Mouse (Mus musculus): ENCODE results near the gene 1700028J19Rik. TPM values are rescaled to one million over a fixed set of nuclear protein-coding genes. Genes with fewer than 3 reads are reported as not detected.

Gene 1700028J19Rik
- total RNA-seq (2021) = under 1 TPM; 0.23 to 0.30 TPM
- long read RNA-seq, experiment 1 = 0 reads
- long read RNA-seq, experiment 2 = 0 reads

DNA sequence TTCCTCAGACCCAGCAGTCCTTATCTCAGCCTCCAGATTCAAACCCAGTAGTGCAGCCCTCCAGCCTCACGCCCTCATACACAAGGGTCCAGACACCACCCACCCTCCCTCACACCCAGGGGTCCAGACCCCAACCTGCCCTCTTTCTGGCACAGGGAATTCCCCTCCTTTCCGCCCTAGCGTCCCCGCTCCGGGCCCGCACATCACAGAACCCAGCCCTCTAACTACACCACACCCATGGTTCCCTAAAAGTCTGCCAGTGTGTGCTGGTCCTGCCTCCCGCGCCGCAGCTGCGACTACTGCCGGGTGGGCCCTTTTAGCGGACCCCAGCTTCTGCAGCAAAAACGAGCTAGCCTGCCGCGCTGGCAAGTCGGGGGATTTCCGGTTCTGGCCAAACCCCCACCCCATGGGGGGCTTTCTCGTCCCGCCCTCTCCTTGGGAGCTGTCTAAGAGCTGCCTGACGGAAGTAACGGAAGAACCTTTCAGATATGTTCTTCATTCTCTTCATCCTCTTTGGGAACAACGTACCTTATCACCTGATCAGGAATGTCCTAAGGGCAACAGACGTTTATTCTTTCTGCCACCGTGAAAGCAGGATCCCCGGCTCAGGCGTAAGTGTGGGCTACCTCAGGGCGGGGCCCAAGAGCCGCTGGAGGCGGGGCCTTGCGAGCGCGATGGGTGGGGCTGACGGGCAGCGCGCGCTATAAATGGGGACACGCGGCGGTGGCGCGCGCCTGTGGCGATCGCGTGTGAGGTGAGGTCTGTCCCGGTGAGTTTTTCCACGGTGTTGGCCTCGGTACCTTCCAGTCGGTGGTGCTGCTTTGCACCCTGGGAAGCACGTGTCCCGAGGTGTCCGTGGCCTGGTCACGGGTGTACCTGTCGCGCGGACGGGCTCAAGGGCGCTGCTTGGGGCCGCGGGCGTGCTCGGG, at the start of gene 1700028J19Rik, which contains the start of gene 2410002F23Rik:
Gene 1700028J19Rik, minus strand, starts transcription at position 641 of the 929 bp plus-strand sequence.
Gene 2410002F23Rik, plus strand, starts transcription at position 668 of the 929 bp plus-strand sequence.
- peak; percentile 86 to 90 for DNase-seq
- intact Hi-C loops (cut with DNase I) = no loop called here

DNA sequence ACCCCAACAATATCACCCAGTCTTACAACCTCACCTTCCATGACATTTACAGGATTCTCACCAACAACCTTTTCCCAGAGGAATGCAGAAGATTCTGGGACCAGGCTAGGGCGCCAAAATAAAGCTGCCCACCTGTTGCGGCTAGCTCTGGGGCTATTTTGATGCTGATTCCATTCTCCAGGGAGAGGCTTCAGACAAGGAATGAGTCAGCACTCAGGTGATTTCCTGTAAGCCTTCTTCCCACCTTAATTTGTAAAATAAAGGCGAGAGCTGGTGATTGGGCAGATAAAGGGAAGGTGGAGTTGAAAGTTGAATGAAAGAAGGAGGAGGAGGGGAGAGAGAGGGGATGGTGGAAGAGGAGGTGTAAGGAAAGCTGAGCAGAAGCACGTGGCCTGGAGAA, 44.9 kb upstream of the 1700028J19Rik start:
- no peak for DNase-seq
- intact Hi-C loops (cut with DNase I) = no loop called here

DNA sequence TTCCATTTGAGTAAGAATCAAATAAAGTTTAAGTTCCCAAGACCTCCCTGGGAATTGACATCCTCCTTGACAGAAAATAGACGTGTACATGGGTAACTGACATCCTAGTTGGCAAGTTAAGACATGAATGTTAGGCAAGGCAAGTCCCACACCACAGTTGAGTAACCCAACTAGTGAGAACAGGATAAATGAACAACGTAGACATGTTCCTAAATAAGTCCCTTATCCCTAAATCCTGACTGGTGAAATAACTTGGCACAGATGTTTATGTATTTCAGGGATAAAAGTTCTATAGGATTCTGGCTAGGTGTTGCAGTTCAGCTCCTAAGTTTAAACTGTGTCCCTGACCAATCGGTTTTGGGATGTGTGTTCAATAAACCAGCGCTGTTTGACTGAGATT, 44.5 kb upstream of the 1700028J19Rik start:
- intact Hi-C loops (cut with DNase I) = no loop called here
- DNase-seq = no peak

DNA sequence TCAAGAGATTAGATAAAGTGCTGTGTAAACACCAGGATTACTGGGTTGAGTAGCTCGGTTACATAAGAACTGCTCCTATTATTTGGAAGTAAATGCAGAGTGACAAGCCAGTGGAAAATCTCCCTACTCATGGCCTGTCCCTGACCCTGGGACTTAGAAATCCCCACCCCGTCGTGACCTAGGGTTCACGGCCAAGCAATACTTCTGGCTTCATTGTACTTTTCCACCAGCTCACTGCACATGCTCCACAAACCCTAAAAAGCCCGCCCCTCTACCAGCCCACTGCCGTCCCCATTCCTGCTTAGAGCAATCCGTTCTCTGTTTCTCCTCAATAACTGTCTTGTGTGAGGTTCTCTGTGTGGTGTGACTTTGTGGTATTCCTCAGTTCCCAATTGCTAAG, 41.3 kb upstream of the 1700028J19Rik start:
- DNase-seq = no peak
- intact Hi-C loops (cut with DNase I) = no loop called here

DNA sequence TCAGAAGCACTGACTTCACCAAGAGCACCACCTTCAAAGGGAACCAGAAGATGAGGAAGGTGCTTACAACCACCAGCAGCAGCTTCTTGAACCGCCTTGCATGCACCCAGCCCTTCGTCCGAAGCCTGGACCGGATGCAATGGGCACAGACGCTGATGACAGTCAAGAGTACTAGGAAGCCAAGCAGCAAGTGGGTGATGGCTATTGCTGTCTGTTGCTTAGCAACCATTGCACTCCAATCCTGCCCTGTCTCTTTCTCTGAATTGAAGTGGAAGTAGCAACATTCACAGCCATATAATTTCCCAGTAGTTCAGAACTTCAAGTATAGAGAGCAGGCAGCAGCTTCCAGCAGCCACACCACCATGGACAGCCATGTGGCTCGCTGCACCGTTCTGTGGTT, 35.1 kb upstream of the 1700028J19Rik start:
- DNase-seq = no peak
- intact Hi-C loops (cut with DNase I) = no loop called here

DNA sequence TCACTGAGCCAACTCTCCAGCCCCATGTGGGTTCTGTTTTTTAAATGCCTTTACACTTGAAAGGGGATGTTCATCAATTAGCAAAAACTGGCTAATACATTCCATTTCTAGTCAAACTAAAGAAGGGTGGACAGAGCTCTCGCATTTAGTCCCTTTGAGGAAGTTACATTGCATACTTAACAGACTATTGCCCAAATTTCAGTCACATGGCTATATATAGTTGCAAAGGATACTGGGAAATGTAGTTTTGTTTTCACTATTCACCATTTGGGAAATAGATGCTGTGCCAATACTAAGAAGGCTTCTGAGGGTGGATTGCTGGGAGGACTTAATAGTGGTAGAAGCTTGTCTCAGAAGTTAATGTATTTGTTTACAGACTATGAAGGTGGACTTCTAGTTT, 34.5 kb upstream of the 1700028J19Rik start:
- no peak for DNase-seq
- intact Hi-C loops (cut with DNase I) = no loop called here

DNA sequence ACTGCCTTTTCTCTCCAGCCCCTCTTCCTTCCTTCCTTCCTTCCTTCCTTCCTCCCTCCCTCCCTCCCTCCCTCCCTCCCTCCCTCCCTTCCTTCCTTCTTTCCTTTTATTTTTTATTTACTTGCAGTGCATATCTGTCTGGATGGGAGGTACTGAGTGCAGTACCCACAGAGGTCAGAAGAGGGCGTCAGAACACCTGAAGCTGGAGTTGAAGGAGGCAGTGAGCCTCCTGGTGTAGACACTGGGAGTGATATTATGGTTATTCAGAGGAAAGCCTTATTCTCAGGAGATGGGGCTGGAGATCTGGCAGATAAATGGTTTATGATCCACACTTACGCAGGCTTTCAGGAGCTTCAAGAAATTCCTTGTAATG, 30.7 kb upstream of the 1700028J19Rik start:
- DNase-seq = no peak
- intact Hi-C loops (cut with DNase I) = no loop called here

DNA sequence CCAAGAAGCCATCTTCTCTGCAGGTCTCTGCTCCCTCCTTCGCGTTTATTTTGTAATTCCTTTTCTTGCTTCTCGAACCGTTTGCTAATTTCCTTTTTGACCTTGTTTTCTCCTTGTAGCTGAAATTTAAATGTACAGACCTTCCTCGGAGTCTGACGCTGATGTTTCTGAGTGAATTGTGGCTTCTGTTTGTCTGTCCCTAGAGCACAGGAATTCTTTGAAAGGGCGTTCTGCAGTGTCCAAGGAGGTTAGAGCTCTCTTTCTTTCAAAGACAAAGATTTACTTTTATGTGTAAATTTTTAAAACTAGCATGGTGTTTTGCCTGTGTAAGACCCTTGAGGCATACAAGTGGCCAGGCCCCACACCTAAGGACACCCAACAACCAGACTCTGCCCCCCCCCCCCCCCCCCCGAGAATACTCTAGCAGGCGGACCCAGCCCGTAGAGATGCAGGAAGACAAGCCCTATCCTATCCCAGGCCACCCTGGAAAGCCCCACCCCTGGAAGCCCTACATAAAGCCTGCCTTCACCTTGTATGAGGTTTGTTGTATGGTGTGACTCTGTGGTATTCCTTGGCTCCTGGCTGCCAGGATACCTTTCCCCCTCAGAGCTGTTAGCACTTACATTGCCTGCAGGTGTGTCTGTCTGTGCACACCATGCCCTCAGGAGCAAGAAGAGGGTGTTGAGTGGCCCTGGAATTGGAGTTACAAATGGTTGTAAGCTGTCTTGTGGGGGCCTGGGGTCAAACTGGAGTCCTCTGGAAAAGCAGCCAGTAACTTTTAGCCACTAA, 30.2 kb upstream of the 1700028J19Rik start:
- no peak for DNase-seq
- intact Hi-C loops (cut with DNase I) = no loop called here

DNA sequence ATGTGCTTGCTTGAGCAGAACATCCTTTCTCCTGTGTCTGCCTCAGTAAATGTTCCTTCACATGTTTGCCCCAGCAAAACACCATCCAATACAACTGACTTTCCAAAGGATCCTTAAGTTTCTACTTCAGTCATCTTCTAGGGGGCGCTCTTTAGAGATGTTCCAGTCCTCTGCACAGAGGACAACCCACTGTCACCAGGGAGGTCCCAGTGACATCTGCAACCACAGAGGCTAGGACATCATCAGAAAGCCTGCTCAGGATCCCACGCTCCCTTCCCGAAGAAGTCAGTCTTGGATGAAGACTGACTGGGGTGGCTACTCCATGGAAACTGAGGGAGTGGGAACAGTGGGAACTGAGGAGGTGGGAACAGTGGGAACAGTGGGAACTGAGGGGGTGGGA, 29.1 kb upstream of the 1700028J19Rik start:
- intact Hi-C loops (cut with DNase I) = no loop called here
- no peak for DNase-seq

DNA sequence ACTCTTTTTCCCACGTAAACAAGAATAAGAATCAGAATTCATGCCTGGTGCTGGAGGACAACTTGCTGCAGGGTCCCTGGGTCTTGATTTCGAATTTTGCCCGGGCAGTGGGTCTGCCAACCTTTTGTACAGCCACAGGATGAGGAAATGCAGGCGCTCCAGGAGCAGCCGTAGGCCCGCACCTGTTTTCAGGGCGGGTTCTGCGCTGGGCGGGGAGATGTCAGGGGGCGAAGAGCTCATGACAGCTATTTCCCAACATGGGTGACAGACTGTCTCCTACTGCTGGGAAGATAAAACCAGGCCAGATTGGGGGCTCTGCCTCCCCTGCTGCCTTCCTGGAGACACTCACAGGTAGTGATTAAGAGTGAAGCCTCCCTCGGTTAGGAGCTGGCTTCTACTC, 27.6 kb upstream of the 1700028J19Rik start:
- DNase-seq = no peak
- intact Hi-C loops (cut with DNase I) = loop anchor here (5.0 kb wide), 1 partner anchor 288 kb away; no protein-coding TSS in a partner anchor

DNA sequence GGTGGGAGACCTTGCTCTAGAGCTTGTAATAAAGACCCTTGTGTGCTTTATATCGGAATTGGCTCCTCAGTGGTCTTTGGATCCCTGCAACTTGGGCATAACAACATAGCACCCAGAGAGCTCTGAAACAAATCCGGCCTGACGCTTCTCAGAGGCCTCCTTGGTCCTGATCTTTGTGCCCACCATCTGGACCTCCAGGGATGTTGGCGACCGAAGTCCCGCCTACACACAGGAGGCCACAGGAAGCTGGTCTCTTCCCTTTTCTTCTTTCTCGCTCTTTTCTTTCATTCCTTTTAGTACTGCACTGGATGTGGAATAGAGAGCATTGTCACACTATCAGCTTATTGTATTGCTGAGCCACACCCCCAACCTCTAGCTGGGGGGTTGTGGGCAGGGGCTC, 27.0 kb upstream of the 1700028J19Rik start:
- intact Hi-C loops (cut with DNase I) = loop anchor here (5.0 kb wide), 1 partner anchor 289 kb away; no protein-coding TSS in a partner anchor

DNA sequence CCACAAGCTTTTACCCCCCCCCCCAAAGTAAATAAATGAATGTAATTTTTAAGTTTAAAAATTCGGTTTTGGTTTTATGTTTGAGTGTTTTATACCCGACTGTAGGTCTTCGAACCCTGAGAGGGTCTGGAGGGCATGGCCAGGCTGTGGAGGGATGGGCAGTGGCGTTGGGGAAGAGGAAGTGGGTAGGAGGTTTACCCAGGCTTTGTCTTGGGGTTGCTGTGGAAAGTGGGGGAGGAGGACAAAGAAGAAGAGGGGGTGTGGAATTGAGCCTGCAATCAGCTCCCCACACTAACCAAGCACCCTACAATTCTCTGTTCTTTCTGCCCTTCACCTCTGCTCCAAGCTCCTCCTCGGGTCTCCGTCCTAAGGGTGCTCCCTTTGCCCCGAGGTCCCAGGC, 26.1 kb upstream of the 1700028J19Rik start:
- no peak for DNase-seq
- intact Hi-C loops (cut with DNase I) = loop anchor here (5.0 kb wide), 1 partner anchor 290 kb away; no protein-coding TSS in a partner anchor

More for the DNA sequence above, 27.0 kb upstream of the 1700028J19Rik start:
- DNase-seq = no peak

DNA sequence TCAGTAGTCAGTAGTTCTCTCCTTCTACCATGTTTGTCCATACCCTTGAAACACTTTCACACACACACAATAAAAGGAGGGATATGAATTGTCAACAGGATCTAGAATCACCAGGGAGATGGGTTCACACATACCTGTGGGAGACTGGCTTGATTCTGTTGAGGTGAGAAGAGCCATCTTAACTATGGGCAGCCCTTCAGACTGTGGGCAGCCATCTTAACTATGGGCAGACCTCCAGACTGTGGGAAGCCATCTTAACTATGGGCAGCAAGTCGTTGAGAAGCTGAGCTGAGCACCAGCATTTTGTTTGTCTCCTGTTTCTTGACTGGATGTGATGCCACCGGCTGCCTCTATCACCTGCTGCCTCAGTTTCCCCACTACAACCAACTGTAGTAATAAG, 24.8 kb upstream of the 1700028J19Rik start:
- intact Hi-C loops (cut with DNase I) = loop anchor here (5.0 kb wide), 1 partner anchor 291 kb away; no protein-coding TSS in a partner anchor
- no peak for DNase-seq

DNA sequence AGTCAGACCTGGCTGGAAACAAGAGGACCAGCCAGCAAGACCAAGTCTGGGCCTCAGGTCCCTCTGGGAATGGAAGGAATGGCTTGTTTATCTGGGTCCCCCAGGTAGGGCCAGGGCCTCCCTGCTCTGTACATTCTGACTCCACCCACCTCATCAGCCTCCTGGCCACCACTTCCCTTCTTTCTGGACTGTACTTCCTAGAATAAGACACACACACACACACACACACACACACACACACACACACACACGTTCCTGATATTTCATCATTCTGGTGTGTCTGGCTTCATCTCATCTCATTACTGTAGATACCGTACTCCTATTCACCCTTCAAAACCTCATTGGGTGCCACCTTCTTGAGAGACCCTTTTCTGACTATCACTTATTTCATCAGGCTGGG, 22.9 kb upstream of the 1700028J19Rik start:
- intact Hi-C loops (cut with DNase I) = loop anchor here (10.0 kb wide), 1 partner anchor 45 kb away; the partner anchor contains the start of gene Shank1
- DNase-seq = no peak

DNA sequence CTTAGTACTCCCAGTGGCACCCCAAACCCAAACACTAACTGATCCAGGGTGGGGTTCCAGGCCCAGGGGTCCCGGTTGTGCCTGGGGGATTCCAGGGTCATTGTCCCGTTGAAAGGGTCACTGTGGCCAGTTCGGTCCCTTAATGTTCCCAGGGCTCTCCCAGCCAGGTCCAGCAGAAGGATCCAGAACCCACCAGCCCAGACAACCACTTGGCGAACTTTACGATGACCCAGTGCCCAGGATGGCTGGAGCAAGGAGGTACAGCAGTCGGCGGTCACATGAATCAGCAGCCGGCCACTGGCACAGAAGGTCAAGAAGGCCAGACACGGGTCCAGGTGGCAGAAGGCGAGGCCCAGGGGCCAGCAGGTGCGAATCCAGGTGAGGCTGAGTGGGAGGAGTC, 21.6 kb upstream of the 1700028J19Rik start:
- no peak for DNase-seq
- intact Hi-C loops (cut with DNase I) = loop anchor here (10.0 kb wide), 1 partner anchor 47 kb away; the partner anchor contains the start of gene Shank1

DNA sequence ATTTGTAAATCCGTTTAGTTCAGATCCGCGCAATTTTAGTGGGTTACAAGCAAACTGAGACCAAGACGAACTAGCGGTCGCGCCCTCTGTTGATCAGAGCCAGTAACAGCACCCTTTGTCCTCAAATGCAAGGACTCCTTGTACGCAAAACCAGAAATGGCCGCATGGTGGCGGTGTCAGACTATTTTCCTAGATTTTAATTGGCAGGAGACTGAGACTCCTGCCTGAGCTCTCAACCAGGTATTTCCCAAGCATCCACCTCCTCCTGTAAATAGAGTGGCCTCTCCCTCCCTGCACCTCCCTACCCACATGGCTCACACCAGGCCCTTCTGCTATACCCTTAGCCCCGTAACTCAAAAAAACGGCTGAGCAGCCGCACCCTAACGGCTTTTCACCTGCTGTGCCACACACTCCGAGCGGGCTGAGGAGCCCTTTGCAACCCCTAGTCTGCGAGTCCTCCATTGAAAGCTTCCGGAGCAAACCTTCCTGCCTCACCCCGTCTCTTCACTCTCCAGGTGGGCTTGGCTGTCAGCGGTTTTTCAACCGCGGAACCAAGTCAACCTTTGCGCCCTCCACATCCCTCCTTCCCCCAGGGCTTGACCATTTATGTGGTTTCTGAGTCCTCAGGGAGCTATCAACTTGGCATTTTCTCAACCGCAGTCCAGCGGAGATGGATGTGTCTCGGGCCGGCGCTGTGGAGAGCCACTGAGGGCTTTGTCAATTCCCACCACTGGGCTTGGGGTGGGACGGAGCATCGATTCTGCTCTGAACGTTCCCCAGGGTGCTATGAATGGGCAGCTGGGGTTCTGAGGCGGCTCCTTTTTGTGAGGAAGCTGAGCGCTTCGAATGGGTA, 16.5 kb upstream of the 1700028J19Rik start:
- intact Hi-C loops (cut with DNase I) = loop anchor here (1.0 to 10.0 kb wide), 3 partner anchors 52 to 224 kb away; partner anchors contain the start of gene Shank1
- peak; percentile 86 to 93 for DNase-seq

DNA sequence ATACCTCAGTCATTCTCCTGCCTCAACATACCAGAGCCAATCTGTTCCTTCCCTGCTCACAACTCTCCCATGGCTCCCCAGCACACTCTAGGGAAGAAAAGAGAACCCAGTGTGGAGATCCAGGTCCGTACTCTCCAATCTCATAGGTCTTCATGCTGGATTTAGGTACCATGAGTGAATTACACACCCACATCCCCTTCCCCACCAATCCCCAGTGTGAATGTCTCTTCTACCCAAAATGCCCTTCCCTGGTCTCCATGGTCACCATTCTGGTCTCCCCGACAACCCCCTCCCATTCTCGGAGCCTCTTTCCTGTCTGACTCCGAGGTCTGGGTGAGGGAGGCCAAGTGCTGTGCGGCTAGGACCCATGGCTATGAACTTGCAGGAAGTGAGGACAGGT, 14.7 kb upstream of the 1700028J19Rik start, which contains the start of gene Gm15517:
Gene Gm15517, plus strand, starts transcription at position 301 of the 400 bp plus-strand sequence.
- no peak for DNase-seq
- intact Hi-C loops (cut with DNase I) = loop anchor here (5.0 to 10.0 kb wide), 2 partner anchors 54 to 226 kb away; partner anchors contain the start of gene Shank1

DNA sequence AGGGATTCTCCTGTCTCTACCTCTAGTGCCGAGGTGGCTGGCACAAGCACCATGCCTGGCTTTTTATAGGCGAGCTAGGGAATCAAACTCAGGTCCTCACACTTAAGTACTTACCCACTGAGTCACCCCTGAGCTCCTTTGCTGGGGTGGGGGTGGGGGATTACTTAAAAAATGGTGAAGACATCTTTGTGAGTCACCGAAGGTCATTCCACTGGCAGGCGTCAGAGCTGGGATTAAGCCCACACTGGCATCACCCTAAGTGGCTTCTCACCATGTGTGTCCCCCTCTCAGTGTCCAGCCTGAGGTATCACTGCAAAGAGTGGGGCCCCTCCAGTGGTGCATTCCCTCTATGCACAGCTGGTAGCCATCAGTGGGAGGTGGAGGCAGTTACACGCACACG, 13.9 kb upstream of the 1700028J19Rik start:
- no peak for DNase-seq
- intact Hi-C loops (cut with DNase I) = loop anchor here (5.0 to 10.0 kb wide), 2 partner anchors 54 to 227 kb away; partner anchors contain the start of gene Shank1

DNA sequence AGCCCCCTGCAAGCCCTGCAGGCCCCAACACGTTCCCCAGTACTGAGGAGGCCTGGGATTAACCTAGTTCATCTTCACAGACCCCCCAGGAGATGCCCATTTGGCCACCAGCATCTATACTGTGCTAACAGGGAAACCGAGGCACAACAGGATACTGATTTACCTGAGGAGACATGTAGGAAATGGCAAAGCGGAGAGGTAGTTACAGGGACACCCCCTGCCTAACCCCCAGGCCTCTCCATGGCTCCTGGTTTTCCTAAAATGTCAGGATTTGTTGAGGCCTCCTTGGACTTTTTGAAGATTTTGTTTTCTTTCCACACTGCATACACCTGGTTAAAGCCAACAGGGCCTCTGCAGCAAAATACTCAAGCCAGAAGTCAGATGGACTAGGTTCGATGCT, 10.8 kb upstream of the 1700028J19Rik start, which contains the start of gene Acp4:
Gene Acp4, minus strand, starts transcription at position 101 of the 400 bp plus-strand sequence.
- intact Hi-C loops (cut with DNase I) = no loop called here
- no peak for DNase-seq
